Mouse (Mus musculus) lung, postnatal 10 days (tissue): ENCODE data around the gene Smim24.
A peak's percentile ranks its signal among the peaks of the same experiment; 100 is the strongest.

Source experiments
- DNase-seq: peaks from one replicate; pipeline ENCODE4 v3.0.0; 2021

Smim24 gene

GRCm38 (mm10) chr10:81392270-81392669, 581 bp upstream of the Smim24 start:
- no peak for DNase-seq

- DNase-seq, result peak; percentile 68
Measured at GRCm38 (mm10) chr10:81393456-81394063, 709 bp downstream of the Smim24 start.

DNA sequence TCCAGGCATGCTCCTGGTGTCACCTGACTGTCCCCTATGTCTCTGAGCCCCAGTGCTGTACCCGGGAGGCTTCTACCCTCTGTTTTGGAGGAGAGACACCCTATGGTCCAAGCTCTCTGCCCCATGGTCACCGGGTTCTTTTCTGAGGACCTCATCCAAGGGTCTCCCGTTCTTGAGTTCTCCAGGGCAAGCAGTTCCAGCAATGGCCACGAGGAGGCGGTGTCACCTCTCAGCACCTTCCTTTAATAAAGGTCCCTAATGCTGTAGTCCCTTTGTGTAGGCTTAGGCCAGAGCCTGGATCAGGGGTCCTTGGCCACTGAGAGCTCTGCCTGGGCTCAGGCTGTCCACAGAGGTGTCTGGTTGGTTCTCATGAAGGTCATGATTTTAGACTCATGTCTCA, 2.3 kb downstream of the Smim24 start:
- DNase-seq, result peak; percentile 85

GRCm38 (mm10) chr10:81395865-81396264, 3.0 kb downstream of the Smim24 start:
- DNase-seq, result no peak

DNA sequence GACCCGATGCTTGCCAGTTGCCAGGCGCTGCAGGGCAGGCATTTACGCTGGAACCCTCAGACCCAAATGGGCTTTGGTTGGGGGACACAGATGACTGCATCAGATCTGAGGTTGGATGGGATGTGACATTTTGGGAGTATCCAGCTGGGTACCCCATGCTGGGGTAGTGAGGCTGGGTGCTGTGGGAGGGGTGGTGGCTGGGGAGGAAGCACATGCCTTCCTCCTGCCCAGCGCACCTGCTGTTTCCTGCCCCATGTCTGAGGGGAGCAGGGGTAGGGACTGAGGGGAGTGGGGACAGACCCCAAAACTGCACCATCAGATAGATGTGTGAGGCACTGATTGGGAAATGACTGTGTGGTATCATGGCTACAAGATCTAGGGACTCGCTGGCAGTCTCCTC, 3.9 kb downstream of the Smim24 start:
- no peak for DNase-seq

GRCm38 (mm10) chr10:81399296-81399695, 6.4 kb downstream of the Smim24 start:
- no peak for DNase-seq

GRCm38 (mm10) chr10:81399798-81400308, 7.0 kb downstream of the Smim24 start:
- DNase-seq, result no peak

- no peak for DNase-seq
Measured at GRCm38 (mm10) chr10:81400371-81401204, 7.7 kb downstream of the Smim24 start.

- no peak for DNase-seq
Measured at GRCm38 (mm10) chr10:81401205-81401520, 8.3 kb downstream of the Smim24 start.

DNA sequence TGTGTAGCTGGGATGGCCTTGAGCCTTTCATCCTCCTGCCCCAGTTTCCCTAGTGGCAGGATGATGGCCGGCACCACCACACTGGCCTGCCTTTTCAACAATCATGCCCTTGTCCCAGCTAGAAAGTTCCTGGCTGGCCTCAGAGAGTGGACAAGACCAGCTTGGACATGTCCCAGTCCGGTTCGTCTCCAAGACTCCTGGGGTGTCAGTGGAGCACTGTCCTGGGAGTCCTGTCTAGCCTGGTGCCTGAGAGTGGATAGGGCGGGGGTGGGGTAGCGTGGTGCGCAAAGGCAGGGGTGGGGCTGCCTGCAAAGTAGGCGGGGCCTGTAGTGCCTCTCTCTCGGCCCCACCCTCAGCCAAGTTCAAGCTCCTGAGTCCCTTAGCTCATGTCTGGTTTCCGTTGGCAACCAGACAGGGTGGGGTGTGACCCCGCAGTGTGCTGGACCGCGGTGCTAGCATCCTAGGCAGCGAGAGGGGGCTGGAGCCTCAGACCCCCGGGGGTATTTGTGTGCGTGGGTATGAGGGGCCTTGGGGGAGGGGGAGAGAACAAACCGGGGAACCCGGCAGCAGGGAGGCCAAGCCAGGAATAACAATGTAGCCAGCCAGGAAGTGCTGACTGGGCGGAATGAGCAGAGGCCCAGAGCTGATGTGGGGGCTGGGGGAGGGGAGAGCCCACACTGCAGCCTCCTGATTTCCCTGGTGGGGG, 8.8 kb downstream of the Smim24 start:
- peak; percentile 93 for DNase-seq

- peak; percentile 16 for DNase-seq
Measured at GRCm38 (mm10) chr10:81402227-81402765, 9.4 kb downstream of the Smim24 start.

DNA sequence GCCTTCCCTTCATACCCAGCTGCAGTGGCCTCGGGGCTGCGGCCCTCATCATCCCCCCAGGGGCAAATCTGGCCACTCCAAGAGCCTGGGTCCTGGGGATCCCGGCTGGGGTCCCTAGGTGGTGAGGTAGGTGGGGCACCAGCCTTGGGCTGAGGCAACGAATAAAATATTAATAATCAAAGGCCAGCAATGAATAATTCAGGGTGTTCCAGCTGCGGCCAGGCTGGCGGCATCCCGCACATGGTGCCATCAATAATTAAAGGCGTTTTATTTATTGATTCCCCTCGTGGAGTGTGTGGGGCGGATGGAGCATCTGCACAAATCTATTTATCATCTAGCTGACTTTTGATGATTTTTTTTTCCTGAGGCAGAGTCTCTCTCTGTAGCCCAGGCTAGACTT, 10.7 kb downstream of the Smim24 start:
- no peak for DNase-seq

- DNase-seq, result peak; percentile 40
Measured at GRCm38 (mm10) chr10:81404082-81404481, 11.2 kb downstream of the Smim24 start.

GRCm38 (mm10) chr10:81404720-81405119, 11.9 kb downstream of the Smim24 start:
- DNase-seq, result peak; percentile 70

- DNase-seq, result peak; percentile 77
Measured at GRCm38 (mm10) chr10:81405588-81406201, 12.8 kb downstream of the Smim24 start.

GRCm38 (mm10) chr10:81406504-81407440, 13.9 kb downstream of the Smim24 start:
- DNase-seq, result peak; percentile 28

- DNase-seq, result peak; percentile 94
Measured at GRCm38 (mm10) chr10:81407539-81408423, 14.9 kb downstream of the Smim24 start.

GRCm38 (mm10) chr10:81408424-81408729, 15.5 kb downstream of the Smim24 start:
- no peak for DNase-seq

GRCm38 (mm10) chr10:81408871-81409291, 16.0 kb downstream of the Smim24 start:
- peak; percentile 97 for DNase-seq

GRCm38 (mm10) chr10:81409330-81409729, 16.5 kb downstream of the Smim24 start:
- no peak for DNase-seq

DNA sequence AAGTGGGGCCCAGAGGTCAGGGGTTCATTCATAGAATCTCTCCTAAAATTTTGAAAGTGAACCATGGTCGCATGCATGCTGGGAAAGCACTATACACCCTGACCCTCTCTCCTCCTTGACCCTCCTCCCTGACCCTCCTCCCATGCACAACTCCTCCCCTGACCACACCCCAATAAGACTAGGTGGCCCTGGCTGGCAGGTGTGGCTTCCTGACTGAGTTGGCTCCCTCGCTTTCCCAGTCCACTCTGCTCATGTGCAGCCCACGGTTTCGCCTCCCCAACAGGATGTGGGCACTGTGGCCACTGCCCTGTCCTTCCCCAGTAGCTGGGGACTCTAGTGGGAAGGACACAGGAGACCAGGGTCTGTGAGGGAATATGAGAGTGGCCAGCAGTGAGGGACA, 17.5 kb downstream of the Smim24 start:
- DNase-seq, result no peak
